Mouse (Mus musculus) E14TG2a.4 (cell line): ENCODE data around the gene Ltf.
A peak's percentile ranks its signal among the peaks of the same experiment; 100 is the strongest.

Experiments used
- H3K27me3 ChIP-seq: 2 replicates; pipeline ENCODE4 v1.6.1; 2014; ENCODE audit warnings: low read length, control low read depth; ENCODE audit not compliant: insufficient read depth
- H3K36me3 ChIP-seq: 2 replicates; pipeline ENCODE4 v1.6.1; 2014; ENCODE audit warnings: low read length, control low read depth; ENCODE audit not compliant: insufficient read depth
- H3K4me1 ChIP-seq: replicated peaks from 2 replicates; pipeline ENCODE4 v1.6.1; 2014; ENCODE audit warnings: low read depth, low read length, control low read depth
- H3K4me3 ChIP-seq: replicated peaks from 2 replicates; pipeline ENCODE4 v1.5.1; 2014; ENCODE audit warnings: mild to moderate bottlenecking, low read length
- H3K9me3 ChIP-seq: 2 replicates; pipeline ENCODE4 v1.6.1; 2014; ENCODE audit warnings: low read length, control low read depth
- CTCF ChIP-seq: conservative IDR thresholded peaks from 2 replicates; pipeline ENCODE4 v1.5.1; 2014; ENCODE audit warnings: low read length
- NANOG ChIP-seq: IDR thresholded peaks from 2 replicates; pipeline ENCODE4 v1.6.1; 2014; ENCODE audit warnings: borderline replicate concordance, low read length, mixed read lengths
- POU5F1 ChIP-seq: IDR thresholded peaks from 2 replicates; pipeline ENCODE4 v1.6.1; 2014; ENCODE audit warnings: low read length, borderline replicate concordance

Gene Ltf

DNA sequence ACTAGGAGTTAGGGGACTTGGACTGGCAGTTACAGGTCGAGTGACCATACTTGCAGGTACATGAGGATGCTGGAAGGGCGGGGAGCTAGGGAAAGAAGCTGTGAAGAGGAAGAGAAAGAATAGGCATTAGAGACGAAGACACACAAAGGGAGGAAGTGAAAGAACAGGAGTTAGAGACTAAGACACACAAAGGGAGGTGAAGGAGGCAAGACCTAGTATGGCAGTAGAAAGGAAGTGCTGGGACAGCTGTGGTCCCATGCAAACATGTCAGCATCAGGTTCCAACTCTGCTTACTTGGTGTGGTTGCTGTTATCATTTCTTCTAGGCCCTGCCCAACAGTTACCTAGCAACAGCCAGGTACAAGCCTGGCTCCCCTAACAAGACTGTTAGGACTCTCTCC lies 9.3 kb upstream of the Ltf start:
- TF ChIP-seq NANOG (no peak), CTCF (no peak), POU5F1 (no peak)
- Histone ChIP-seq H3K27me3 (no peaks in the 10 kb centered on the region), H3K4me1 (peaks cover 16% of the 10 kb centered on the region), H3K9me3 (peaks cover 6% of the 10 kb centered on the region; the same call in 1 of the 2 replicates), H3K4me3 (no peak overlapping the region), H3K36me3 (no peaks in the 10 kb centered on the region)

DNA sequence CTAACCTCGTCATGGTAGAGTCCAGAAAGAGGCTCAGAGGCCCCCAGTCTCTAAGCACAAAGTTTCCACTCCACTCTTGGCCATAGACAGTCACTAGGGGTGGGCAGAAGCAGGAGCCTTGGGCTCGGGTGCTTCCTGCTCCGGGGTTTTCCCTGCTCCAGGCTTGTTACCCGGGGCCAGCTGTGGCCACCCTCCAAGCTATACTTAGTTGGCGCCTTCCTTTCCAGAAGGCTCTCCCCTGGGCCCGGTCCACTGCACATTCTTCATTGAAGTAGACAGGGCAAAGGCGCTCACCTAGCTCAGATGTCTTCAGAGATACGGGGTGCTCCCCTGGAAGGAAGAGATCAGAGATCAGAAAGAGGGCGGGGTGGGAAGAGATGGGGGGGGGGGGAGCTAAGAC lies 7.5 kb upstream of the Ltf start:
- no peaks in the 10 kb centered on the region for H3K36me3 ChIP-seq
- TF ChIP-seq POU5F1 = no peak
- TF ChIP-seq CTCF = no peak
- TF ChIP-seq NANOG = no peak
- H3K27me3 ChIP-seq = no peaks in the 10 kb centered on the region
- H3K4me1 ChIP-seq = peaks cover 16% of the 10 kb centered on the region
- no peaks in the 10 kb centered on the region for H3K9me3 ChIP-seq
- no peak overlapping the region for H3K4me3 ChIP-seq

DNA sequence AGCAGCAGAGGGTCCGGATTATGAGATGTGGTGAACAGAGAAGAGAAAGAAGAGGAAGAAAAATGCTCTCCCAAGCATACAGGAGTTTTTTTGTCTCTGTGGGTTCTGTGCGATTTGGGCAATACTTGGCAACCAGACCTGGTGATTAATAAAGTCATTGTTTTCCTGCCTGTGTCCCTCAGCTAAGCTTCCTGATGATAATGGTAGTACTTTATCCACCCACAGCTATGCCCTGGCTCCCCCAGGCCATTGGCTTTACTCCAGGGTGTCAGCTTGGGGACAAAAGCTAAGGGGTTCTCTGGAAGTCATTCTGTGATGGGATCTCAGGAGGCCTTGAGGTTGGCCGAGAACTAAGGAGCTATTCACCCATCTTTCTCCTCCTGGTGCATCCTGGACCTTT lies 7.0 kb upstream of the Ltf start:
- no peaks in the 10 kb centered on the region for H3K9me3 ChIP-seq
- peaks cover 16% of the 10 kb centered on the region for H3K4me1 ChIP-seq
- H3K27me3 ChIP-seq = no peaks in the 10 kb centered on the region
- no peak for TF ChIP-seq POU5F1
- no peak for TF ChIP-seq NANOG
- no peak for TF ChIP-seq CTCF
- H3K4me3 ChIP-seq = no peak overlapping the region
- no peaks in the 10 kb centered on the region for H3K36me3 ChIP-seq

DNA sequence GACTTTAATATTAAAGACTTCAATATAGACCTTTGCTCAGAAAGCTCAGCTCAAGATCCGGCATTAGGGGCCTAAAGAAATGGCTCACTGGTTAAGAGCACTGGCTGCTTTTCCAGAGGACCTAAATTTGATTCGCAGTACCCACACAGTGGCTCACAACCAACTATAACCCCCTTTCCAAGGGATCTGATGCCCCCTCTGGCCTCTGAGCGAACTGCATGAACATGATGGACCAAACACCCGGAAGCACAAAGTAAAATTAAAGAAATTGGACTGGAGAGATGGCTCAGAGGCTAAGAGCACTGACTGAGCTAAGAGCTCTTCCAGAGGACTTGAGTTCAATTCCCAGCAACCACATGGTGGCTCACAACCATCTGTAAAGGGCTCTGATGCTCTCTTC lies 3.4 kb upstream of the Ltf start:
- Histone ChIP-seq H3K36me3 (no peaks in the 10 kb centered on the region), H3K4me1 (0 out of 2 replicates have a peak, but pooled peaks cover 3% of the 10 kb centered on the region), H3K9me3 (no peaks in the 10 kb centered on the region), H3K27me3 (0 out of 2 replicates have a peak, but pooled peaks cover 3% of the 10 kb centered on the region), H3K4me3 (no peak overlapping the region)
- no peak for TF ChIP-seq POU5F1
- TF ChIP-seq CTCF = peak; percentile 52
- TF ChIP-seq NANOG = no peak

DNA sequence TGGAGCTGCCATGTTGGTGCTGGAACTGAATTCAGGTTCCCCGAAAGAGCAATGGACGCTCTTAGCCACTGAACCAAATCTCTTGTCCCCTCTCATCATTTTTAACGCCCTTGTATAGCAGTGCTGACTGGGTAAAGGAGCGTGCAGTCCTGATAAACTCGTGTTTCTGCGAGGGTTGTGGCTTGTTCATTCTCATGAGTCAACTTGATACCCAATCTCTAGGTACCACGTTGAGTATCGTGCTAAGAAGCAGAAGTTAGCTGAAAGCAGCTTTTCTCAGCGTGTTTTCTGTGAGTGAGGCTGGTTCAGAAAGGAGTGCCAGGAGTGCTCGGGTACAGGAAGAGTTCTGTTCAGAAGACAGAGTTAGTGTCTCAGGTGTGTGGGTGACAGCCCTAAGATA lies 7.7 kb downstream of the Ltf start:
- Histone ChIP-seq H3K4me1 (peaks cover 19% of the 10 kb centered on the region), H3K27me3 (peaks cover 30% of the 10 kb centered on the region; the same call in 1 of the 2 replicates), H3K9me3 (no peaks in the 10 kb centered on the region), H3K4me3 (no peak overlapping the region), H3K36me3 (no peaks in the 10 kb centered on the region)
- no peak for TF ChIP-seq POU5F1
- no peak for TF ChIP-seq CTCF
- no peak for TF ChIP-seq NANOG

DNA sequence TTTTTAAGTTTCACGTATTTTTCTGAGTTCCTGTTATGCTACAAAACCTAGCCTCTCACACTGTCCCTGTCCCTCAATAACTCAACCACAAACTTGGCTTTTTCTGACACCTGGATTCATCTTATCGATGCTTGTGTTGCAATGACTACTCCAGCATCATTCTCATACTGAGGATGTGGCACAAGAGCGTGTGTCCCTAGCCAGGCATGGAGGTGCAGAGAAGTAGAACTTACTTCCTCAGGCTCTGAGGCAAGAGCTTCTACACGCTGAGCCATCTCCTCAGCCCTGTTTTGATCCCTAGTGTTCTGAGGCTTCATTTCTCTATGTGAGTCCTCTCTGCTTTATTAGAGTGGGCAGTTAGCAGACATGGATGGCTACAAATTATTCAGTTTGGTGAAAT lies 14.6 kb downstream of the Ltf start:
- TF ChIP-seq CTCF (no peak), NANOG (no peak), POU5F1 (no peak)
- no peak overlapping the region for H3K4me3 ChIP-seq
- H3K27me3 ChIP-seq = no peaks in the 10 kb centered on the region
- H3K9me3 ChIP-seq = no peaks in the 10 kb centered on the region
- H3K4me1 ChIP-seq = no peaks in the 10 kb centered on the region
- no peaks in the 10 kb centered on the region for H3K36me3 ChIP-seq

DNA sequence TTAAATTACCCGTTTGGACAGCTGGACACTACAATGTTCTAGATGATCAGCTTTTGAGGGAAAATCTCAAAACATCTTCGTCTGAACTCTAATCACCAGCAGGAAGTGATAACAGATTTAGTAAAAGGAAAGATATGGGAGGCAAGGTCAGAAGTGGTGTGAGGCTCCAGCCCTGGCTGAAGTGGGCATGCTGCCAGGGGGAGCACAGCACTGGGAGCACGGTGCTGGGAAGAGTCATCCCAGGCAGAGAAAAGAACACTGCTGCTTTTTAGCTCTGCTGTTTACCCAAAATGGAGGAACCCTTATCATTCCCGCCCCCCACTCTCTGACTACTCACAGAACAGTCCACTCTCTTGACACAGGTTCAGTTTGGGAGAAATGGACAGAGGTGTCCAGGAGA lies 20.9 kb downstream of the Ltf start:
- Histone ChIP-seq H3K4me3 (no peak overlapping the region), H3K9me3 (no peaks in the 10 kb centered on the region), H3K36me3 (no peaks in the 10 kb centered on the region), H3K4me1 (no peaks in the 10 kb centered on the region), H3K27me3 (no peaks in the 10 kb centered on the region)
- TF ChIP-seq POU5F1 = no peak
- TF ChIP-seq NANOG = no peak
- TF ChIP-seq CTCF = no peak

DNA sequence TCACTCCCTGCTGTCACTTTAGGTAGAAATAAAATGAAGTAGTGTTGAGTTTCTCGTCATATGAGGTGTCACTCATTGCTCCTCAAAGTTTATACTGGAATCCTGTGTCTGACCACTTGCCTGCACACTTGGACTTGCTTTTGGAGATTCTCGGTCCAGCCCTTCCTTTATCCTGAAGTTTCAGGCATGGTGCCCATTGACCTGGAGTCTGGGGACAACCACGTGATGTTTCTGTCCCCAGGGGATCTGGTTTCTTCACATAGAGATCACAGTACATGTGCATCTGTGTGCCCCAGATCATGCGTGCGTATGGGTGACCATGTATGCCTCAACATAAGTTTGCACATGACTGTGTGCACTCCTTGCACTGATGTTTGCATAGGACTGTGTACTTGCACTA lies 23.2 kb downstream of the Ltf start:
- Histone ChIP-seq H3K4me3 (no peak overlapping the region), H3K27me3 (no peaks in the 10 kb centered on the region), H3K9me3 (no peaks in the 10 kb centered on the region), H3K36me3 (no peaks in the 10 kb centered on the region), H3K4me1 (peaks cover 1% of the 10 kb centered on the region; the same call in 1 of the 2 replicates)
- TF ChIP-seq POU5F1 = no peak
- no peak for TF ChIP-seq NANOG
- no peak for TF ChIP-seq CTCF

DNA sequence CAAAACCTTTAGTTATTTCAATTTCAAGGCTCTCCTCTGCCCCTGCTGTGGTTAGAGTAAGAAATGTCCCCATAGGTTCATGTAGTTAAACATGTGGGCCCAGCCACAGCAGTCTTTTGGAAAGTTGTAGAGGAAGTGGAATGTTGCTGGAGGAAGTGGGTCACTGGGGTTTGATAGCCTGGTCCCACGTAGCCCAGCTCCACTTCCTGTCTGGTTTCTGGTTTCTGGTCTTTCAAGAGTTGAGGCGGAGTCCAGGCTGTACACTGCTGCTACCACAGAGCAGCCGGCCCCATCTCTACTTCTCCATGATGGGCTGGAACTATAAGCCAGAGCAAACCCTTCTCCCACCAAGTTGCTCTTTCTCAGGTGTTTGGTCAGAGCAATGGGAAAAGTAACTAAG lies 27.2 kb downstream of the Ltf start:
- no peaks in the 10 kb centered on the region for H3K27me3 ChIP-seq
- no peaks in the 10 kb centered on the region for H3K36me3 ChIP-seq
- peaks cover 4% of the 10 kb centered on the region; the same call in 1 of the 2 replicates for H3K4me1 ChIP-seq
- H3K4me3 ChIP-seq = no peak overlapping the region
- no peaks in the 10 kb centered on the region for H3K9me3 ChIP-seq
- TF ChIP-seq CTCF (no peak), POU5F1 (no peak), NANOG (no peak)

DNA sequence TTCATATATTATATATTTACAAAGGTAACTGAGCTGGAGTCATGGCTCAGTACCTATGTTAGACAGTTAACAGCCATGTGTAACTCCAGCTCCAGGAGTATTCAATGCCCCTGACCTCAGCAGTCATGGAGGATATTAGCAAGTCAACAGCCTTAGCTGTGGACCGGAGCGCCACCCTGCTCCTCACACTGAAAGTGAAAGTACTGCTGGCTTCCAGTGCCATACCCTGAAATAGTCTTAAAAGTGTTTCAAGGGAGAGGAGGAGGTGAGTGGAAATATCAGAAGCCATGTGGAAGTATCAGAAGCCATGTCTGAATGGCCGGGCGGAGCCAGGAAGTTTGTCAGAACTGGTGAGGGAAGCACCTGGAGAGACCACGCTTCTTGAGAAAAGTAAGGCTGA lies 28.2 kb downstream of the Ltf start:
- TF ChIP-seq NANOG = no peak
- TF ChIP-seq POU5F1 = no peak
- TF ChIP-seq CTCF = no peak
- Histone ChIP-seq H3K36me3 (no peaks in the 10 kb centered on the region), H3K27me3 (no peaks in the 10 kb centered on the region), H3K9me3 (no peaks in the 10 kb centered on the region), H3K4me1 (peaks cover 4% of the 10 kb centered on the region; the same call in 1 of the 2 replicates), H3K4me3 (no peak overlapping the region)
